Mouse (Mus musculus) hindbrain, embryonic 11.5 days (tissue): ENCODE measurements at regions not wholly inside any gene's neighbourhood (a gene's known extent, or its start where the extent isn't known, plus 50 kb on each side); places are given as distances from the start of the nearest gene placed in this dataset.

ENCODE experiments used
- ATAC-seq: fragments of 200-750 bp; cut with Nextera tagmentation; 2 replicates; pipeline ENCODE4 v1.8.0; 2017; ENCODE audit warnings: mild to moderate bottlenecking, moderate TSS enrichment, moderate library complexity; ENCODE audit not compliant: low FRiP score
- DNase-seq: peaks from one replicate; pipeline ENCODE4 v3.0.0-alpha.2; 2015; ENCODE audit warnings: low spot score
- H3K27ac ChIP-seq: fragments of 300-500 bp; sonication (generic); 2 replicates; pipeline ENCODE4 v1.5.1; 2014; ENCODE audit warnings: mild to moderate bottlenecking, low read depth, low read length
- H3K27me3 ChIP-seq: fragments of 300-500 bp; sonication (generic); 2 replicates; pipeline ENCODE4 v1.6.1; 2014; ENCODE audit warnings: mild to moderate bottlenecking, low read length, moderate library complexity, mixed read lengths; ENCODE audit not compliant: control insufficient read depth, insufficient read depth
- H3K36me3 ChIP-seq: fragments of 300-500 bp; sonication (generic); 2 replicates; pipeline ENCODE4 v1.6.1; 2014; ENCODE audit warnings: mild to moderate bottlenecking, low read length, moderate library complexity, mixed read lengths; ENCODE audit not compliant: control insufficient read depth, insufficient read depth
- H3K4me1 ChIP-seq: fragments of 300-500 bp; sonication (generic); replicated peaks from 2 replicates; pipeline ENCODE4 v1.6.1; 2014; ENCODE audit warnings: low read length, mixed read lengths; ENCODE audit not compliant: control insufficient read depth, insufficient read depth
- H3K4me2 ChIP-seq: fragments of 300-500 bp; sonication (generic); replicated peaks from 2 replicates; pipeline ENCODE4 v1.6.1; 2014; ENCODE audit warnings: mild to moderate bottlenecking, low read depth, low read length
- H3K4me3 ChIP-seq: fragments of 300-500 bp; sonication (generic); 2 replicates; pipeline ENCODE4 v1.5.1; 2014; ENCODE audit warnings: low read depth, low read length
- H3K9ac ChIP-seq: fragments of 300-500 bp; sonication (generic); 2 replicates; pipeline ENCODE4 v1.6.1; 2014; ENCODE audit warnings: low read depth, low read length
- H3K9me3 ChIP-seq: fragments of 300-500 bp; sonication (generic); 2 replicates; pipeline ENCODE4 v1.6.1; 2016; ENCODE audit warnings: low read length; ENCODE audit not compliant: control insufficient read depth
- WGBS: fragments of 180-500 bp; shearing (Covaris S2); extraction: QIAGEN DNeasy Blood & Tissue Kit; methylation state at CpG from one replicate; pipeline ENCODE4 v1.1.7; 2014; 5-methylcytosine and 5-hydroxymethylcytosine counted together

DNA sequence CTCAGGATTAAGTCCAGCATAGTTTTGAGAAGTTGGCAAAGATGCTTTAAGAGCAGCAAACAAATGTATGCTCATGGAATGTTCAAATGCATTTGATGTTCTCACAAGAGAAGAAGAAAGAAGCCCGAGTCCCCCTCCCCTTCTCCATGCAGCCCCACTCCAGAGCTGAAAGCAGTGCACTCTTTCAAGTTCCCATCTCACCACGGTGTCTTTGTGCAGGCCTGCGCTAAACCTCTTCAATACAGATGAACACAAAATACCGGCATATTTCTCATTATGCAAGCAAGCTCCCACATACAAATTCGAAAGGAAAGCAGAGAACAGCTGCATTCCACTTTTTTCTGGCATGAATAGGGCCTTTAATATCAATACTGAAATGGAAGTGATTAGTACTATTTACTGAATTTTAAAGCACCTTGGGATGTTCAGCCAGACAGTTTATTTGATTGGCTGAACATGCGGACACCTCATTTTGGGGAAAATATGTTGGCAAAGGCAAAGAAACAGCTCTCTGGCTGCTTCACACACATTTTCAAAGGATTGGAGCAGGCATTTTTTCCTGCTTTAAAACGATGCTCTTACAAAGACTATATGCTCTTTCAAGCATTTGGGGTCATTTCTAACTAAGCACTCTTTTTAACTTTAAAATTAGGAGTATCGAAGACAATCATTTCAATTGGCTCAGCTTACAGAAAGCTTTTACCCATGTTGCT, 595.8 kb downstream of the Car8 start:
- H3K36me3 ChIP-seq: no peaks in the 10 kb centered on the region
- no peaks in the 10 kb centered on the region for H3K9me3 ChIP-seq
- H3K4me1 ChIP-seq: no peaks in the 10 kb centered on the region
- no peak overlapping the region for H3K9ac ChIP-seq
- no peak overlapping the region for H3K4me3 ChIP-seq
- 78% methylated on average over 8 of the region's 8 CpGs for WGBS
- H3K27me3 ChIP-seq: no peaks in the 10 kb centered on the region
- no peak overlapping the region for H3K27ac ChIP-seq
- DNase-seq (no peak), ATAC-seq (no peak)
- H3K4me2 ChIP-seq: no peak overlapping the region

- no peak for DNase-seq
- Histone ChIP-seq H3K4me1 (no peaks in the 10 kb centered on the region), H3K27ac (no peak overlapping the region), H3K4me3 (no peak overlapping the region), H3K4me2 (no peak overlapping the region), H3K27me3 (no peaks in the 10 kb centered on the region), H3K9me3 (no peaks in the 10 kb centered on the region), H3K9ac (no peak overlapping the region), H3K36me3 (no peaks in the 10 kb centered on the region)
- no peak for ATAC-seq
- WGBS: 87% methylated on average over 4 of the region's 4 CpGs
Measured at GRCm38 (mm10) chr4:7597671-7598390, 641.0 kb downstream of the Car8 start.

DNA sequence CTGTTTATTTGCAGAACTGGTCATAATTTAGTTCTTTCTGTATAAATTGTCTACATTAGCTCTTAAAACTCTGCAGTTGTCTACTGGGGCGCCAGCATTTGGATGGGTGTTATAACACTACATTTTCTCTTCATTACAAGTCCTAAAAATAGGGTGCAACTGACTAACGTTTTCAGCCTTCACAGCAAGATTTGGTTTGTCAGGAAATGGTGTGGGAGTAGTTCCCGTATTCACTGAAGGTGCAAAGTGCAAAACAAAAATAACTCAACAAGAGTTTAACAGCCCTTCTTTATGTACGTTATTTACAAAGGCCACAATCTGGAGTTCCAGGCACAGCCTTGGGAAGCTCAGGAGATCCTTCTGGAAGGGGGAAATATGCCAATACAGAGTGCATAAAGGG, 642.7 kb downstream of the Car8 start:
- ATAC-seq (no peak), DNase-seq (no peak)
- no peaks in the 10 kb centered on the region for H3K9me3 ChIP-seq
- H3K36me3 ChIP-seq: no peaks in the 10 kb centered on the region
- no peak overlapping the region for H3K27ac ChIP-seq
- no peaks in the 10 kb centered on the region for H3K27me3 ChIP-seq
- WGBS: 82% methylated on average over 4 of the region's 4 CpGs
- H3K9ac ChIP-seq: no peak overlapping the region
- no peak overlapping the region for H3K4me2 ChIP-seq
- H3K4me1 ChIP-seq: no peaks in the 10 kb centered on the region
- H3K4me3 ChIP-seq: no peak overlapping the region

DNA sequence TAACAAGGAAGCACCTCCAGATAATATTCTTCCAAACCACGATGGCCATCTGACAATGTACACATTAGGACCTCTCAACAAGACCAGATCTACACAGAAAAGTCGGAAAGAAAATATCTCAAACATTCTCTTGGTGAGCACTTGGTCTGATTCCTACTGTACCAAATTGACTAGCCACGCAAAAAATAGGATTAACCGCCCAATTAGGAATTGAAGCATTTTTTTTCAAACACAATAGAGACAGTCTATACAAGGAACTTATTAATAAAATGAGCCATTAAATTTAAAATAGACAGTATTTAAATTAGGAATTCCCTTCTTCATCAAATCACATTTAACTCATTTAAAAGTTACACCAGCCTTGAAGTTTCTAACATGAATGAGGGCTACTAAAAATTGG, 655.0 kb downstream of the Car8 start:
- no peak overlapping the region for H3K27ac ChIP-seq
- no peaks in the 10 kb centered on the region for H3K4me1 ChIP-seq
- no peak overlapping the region for H3K9ac ChIP-seq
- H3K9me3 ChIP-seq: no peaks in the 10 kb centered on the region
- no peaks in the 10 kb centered on the region for H3K36me3 ChIP-seq
- H3K27me3 ChIP-seq: no peaks in the 10 kb centered on the region
- DNase-seq: no peak
- no peak overlapping the region for H3K4me2 ChIP-seq
- WGBS: 90% methylated on average over 4 of the region's 4 CpGs
- ATAC-seq: no peak
- no peak overlapping the region for H3K4me3 ChIP-seq

DNA sequence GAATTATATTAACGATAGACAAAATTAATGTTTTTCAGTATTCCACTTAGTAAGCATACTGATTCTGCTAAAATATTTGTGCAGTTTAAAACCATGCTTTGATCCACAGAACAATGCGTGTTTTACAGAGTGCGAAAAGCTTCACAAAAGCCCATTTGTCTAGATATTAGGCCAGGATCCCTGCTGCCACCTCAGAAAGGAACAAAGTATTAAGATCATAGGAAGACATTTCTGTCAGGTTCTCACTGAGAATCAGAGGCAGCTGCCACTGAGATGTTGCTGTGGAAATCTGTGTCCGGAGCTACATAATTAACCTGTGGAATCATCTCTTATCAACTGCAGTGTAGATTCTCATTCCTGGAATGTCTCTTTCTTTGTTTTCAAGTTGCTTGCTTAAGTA, 656.9 kb downstream of the Car8 start:
- ATAC-seq (no peak), DNase-seq (no peak)
- no peaks in the 10 kb centered on the region for H3K9me3 ChIP-seq
- H3K36me3 ChIP-seq: no peaks in the 10 kb centered on the region
- 66% methylated on average over 4 of the region's 4 CpGs for WGBS
- H3K4me3 ChIP-seq: no peak overlapping the region
- no peak overlapping the region for H3K9ac ChIP-seq
- H3K4me1 ChIP-seq: no peaks in the 10 kb centered on the region
- no peaks in the 10 kb centered on the region for H3K27me3 ChIP-seq
- no peak overlapping the region for H3K4me2 ChIP-seq
- no peak overlapping the region for H3K27ac ChIP-seq

DNA sequence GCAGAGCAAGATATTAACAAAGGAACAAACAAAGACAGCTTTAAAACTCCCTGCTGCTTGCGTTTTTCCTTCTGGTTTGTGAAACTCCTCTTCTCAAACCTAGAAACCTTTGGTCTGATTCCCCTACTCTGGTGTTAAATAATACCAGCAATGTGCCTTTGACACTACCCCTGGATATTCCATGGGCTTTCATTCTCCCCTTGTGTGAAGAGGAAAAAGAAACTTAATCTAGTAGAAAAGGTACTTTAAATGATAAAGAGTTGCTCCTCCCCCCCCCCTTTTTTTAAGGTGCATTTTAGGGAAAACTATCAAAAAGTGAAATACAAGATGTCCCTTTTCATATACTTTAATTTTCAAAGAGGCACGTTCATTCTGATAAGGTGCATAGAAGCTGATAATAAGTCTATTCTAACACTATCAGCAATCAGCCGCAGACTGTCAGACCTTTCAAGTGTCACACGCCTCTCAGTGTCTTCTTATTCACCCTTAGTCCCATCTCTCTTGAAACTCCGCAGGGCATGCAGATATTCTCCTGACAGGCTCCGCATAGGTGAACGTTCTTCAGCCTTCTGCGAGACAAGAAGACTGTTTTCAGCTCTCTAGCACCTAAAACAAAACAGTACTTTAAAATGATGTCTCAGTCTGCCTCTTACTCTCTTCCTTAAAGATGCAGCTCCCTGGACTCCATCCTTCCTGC, 657.5 kb downstream of the Car8 start:
- 47% methylated on average over 8 of the region's 8 CpGs for WGBS
- H3K36me3 ChIP-seq: no peaks in the 10 kb centered on the region
- no peak for ATAC-seq
- no peak overlapping the region for H3K9ac ChIP-seq
- no peak for DNase-seq
- H3K4me1 ChIP-seq: no peaks in the 10 kb centered on the region
- no peak overlapping the region for H3K4me3 ChIP-seq
- no peaks in the 10 kb centered on the region for H3K27me3 ChIP-seq
- H3K4me2 ChIP-seq: no peak overlapping the region
- no peak overlapping the region for H3K27ac ChIP-seq
- no peaks in the 10 kb centered on the region for H3K9me3 ChIP-seq

- Histone ChIP-seq H3K36me3 (no peaks in the 10 kb centered on the region), H3K27ac (peak overlapping the region; percentile 33; the same call in 1 of the 2 replicates), H3K27me3 (no peaks in the 10 kb centered on the region), H3K9ac (no peak overlapping the region), H3K9me3 (no peaks in the 10 kb centered on the region), H3K4me1 (no peaks in the 10 kb centered on the region), H3K4me2 (no peak overlapping the region), H3K4me3 (no peak overlapping the region)
- WGBS: 82% methylated on average over 10 of the region's 10 CpGs
- ATAC-seq: peak; percentile 53
- peak; percentile 45 for DNase-seq
Measured at GRCm38 (mm10) chr4:7580554-7581219, 658.2 kb downstream of the Car8 start.

- Histone ChIP-seq H3K4me1 (no peaks in the 10 kb centered on the region), H3K27me3 (no peaks in the 10 kb centered on the region), H3K9ac (no peak overlapping the region), H3K9me3 (no peaks in the 10 kb centered on the region), H3K4me3 (no peak overlapping the region), H3K4me2 (no peak overlapping the region), H3K27ac (no peak overlapping the region), H3K36me3 (no peaks in the 10 kb centered on the region)
- WGBS: 49% methylated on average over 2 of the region's 2 CpGs
- ATAC-seq: no peak
- DNase-seq: no peak
Measured at GRCm38 (mm10) chr4:7574011-7574410, 664.8 kb downstream of the Car8 start.
